Mouse (Mus musculus): ENCODE measurements around the gene Anapc10. TPM values are rescaled to one million over a fixed set of nuclear protein-coding genes. Genes with fewer than 3 reads are reported as not detected.
"Not testable (repeated sequence)": the region's sequence is repeated elsewhere in the genome, so short reads cannot be mapped to it uniquely, and the experiment has no call there.

Anapc10 gene
- total RNA-seq (2021) = 10 to 100 TPM in 1 of 2 experiments, 1 to 10 TPM in 1; 7.0 to 10.2 TPM
- long read RNA-seq, experiment 1, transcript Anapc10-201 (5 exons, 2,801 nt) = major isoform, 7 of 10 reads
- long read RNA-seq, experiment 1, partial matches to known transcripts = 0 of 10 reads
- long read RNA-seq, experiment 1, other reads (novel, unspliced or antisense) = 3 of 10 reads
- long read RNA-seq, experiment 2, full-length matches to known transcripts = 5 of 16 reads
- long read RNA-seq, experiment 2, partial matches to known transcripts = 1 of 16 reads
- long read RNA-seq, experiment 2, other reads (novel, unspliced or antisense) = 10 of 16 reads

DNA sequence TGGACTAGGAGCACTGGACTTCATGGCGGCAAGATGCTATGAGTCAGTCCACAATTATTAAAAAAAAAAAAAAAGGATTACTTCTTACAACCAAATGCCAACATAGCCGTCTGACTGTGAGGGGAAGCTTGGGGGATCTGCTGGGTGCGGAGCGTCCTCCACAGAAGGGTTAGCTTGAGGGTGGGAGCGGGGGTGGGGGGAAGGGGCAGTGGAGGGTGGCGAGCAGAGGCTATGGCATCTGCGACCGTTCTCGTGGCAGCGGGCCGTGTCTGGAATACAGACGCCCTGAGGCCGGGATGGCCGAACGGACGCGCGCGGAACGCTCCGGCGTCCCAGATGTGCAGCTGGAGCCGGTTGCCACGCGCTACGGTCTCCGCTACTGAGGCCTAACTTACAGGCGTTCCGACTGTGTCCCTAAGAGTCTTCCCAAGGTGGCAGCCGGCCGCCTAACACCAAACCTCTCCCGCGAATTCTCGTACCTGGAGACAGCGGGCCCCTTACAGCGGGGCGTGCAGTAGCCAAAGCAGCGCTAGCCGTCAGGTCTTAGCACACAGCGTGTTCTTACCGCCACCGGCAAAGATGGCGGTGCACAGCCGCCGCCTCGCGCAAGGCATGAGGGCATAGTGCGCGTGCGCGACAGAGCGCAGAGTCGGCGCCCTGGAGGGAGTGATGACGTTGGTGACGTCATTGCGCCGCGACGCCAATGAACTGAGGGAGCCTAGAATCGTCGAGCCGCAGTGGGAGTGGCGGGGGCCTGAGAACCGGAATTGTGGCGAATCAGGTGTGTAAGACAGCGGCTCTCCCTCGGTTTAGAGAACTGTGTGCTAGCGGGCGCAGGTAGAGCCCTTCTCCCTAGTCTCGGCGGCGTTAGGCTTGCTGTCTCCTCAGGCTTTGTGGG lies at the start of gene Anapc10, which contains the start of gene Abce1:
Anapc10 (plus strand) TSS at position 757 of the 898 bp plus-strand sequence.
Abce1 (minus strand) TSS at position 677 of the 898 bp plus-strand sequence.
- DNase-seq (ENCODE audit: low spot score in 2 of 2) = peak; percentile 97 to 99
- TF ChIP-seq CTCF (conservative IDR thresholded peaks at IDR 0.05) = no peak
- Histone ChIP-seq H3K27ac (peak within 1 kb of the TSS; percentile 95), H3K4me3 (peak within 1 kb of the TSS; percentile 91)

DNA sequence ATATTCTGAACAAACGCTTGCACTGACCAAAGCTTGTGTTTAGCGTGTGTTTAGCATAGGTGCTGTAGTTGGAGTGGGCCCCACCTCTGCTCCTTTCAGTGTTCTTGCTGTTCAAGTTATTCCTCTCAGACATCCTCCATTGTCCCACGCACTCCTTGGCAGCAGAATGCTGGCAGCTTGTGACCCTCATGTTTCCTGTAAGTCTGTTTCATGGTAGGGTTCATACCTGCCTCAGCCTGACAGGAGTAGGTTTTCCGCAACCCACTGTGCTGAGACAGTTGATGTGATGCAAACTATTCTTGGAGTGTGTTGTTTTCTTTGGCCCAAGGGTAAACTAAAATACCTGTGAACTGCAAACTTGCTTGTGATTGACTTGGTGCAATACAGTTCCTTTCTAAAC lies 35.2 kb upstream of the Anapc10 start:
- no peak for TF ChIP-seq CTCF (conservative IDR thresholded peaks at IDR 0.05)
- H3K27ac ChIP-seq = no peak overlapping the region
- no peak overlapping the region for H3K4me3 ChIP-seq
- DNase-seq (ENCODE audit: low spot score in 2 of 2) = no peak

DNA sequence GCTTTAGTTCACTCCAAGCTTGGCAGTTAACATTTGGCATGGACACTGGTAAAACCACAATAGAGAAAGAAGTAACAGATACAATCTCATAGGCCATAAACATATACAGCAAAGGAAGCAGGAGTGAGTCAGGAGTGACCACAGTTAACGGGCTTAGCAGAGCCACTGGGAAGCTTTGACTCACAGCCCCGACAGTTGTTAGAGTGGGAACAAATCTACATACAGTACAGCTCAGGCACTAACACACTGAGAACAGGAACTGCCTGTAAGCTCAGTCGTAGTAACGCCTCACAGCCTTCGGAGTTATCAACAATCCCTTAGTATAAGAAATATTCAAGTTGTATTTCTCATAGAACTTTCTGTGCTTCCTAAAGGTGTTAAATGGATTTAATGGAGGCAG lies 32.6 kb upstream of the Anapc10 start:
- Histone ChIP-seq H3K4me3 (no peak overlapping the region), H3K27ac (no peak overlapping the region)
- no peak for DNase-seq (ENCODE audit: low spot score in 2 of 2)
- no peak for TF ChIP-seq CTCF (conservative IDR thresholded peaks at IDR 0.05)

DNA sequence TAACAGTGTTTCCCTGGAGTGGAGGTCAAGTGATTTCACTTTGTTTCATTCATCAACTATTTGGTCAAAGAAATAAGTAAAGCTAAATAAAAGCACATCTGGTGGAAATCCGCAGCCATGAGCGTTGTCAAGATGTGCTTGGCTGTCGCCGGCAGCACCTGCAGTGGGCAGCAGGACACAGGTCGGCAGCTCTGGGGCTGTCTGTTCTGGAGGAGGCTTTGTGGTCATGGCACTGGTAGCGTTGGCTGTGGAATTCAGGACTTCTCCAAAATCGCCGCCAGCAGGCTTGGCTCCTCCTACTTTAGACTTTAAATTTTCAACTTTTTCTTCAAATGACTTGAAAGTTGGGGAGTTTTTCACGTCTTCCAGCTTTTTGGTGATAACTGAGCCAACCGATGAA lies 31.5 kb upstream of the Anapc10 start:
- not testable (repeated sequence) for H3K27ac ChIP-seq; DNase-seq (ENCODE audit: low spot score in 2 of 2)
- H3K4me3 ChIP-seq = peak overlapping the region; percentile 52

DNA sequence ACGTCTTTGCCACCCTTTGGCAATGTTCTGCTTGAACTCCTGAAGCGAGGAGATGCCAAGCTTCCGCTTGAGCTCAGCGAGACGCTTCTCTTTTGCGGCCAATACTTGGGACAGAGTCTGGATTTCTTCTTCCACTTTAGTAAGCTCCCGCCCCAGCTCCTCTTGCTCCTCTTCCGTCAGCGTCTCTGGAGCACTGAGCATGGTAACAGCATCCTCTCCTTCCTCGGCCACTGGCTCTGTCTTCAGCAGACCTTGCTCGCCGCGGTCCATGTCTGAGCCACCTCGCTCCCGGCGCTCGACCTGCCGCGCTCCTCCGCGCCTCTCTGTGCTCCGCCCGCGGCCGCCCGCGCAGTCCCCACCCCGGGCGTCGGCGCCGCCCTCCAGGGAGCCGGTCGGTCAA lies 31.1 kb upstream of the Anapc10 start:
- no peak overlapping the region for H3K27ac ChIP-seq
- peak overlapping the region; percentile 52 for H3K4me3 ChIP-seq
- peak in 1 of 2 experiments; percentile 13 for DNase-seq (ENCODE audit: low spot score in 2 of 2)
- no peak for TF ChIP-seq CTCF (conservative IDR thresholded peaks at IDR 0.05)

DNA sequence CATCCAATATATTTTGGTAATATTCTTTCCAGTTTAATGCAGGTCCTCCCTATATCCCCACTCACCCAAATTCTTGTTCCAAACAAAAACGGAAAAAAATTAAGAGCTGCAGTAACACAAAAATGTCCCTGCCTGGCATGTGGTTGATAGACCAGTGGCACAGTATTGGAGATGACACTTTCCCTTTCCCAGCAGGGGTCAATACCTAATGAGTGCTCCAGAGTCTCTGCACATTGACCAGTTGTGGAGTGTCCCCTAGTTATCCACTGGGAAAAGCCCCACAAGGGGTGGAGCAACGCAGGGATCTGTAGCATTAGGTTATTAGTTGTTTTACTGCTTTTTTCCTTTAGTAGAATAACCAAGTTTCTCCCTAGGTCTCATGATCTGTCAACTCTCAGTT lies 30.7 kb upstream of the Anapc10 start:
- TF ChIP-seq CTCF (conservative IDR thresholded peaks at IDR 0.05) = no peak
- DNase-seq (ENCODE audit: low spot score in 2 of 2) = no peak
- H3K27ac ChIP-seq = no peak overlapping the region
- peak overlapping the region; percentile 52 for H3K4me3 ChIP-seq

DNA sequence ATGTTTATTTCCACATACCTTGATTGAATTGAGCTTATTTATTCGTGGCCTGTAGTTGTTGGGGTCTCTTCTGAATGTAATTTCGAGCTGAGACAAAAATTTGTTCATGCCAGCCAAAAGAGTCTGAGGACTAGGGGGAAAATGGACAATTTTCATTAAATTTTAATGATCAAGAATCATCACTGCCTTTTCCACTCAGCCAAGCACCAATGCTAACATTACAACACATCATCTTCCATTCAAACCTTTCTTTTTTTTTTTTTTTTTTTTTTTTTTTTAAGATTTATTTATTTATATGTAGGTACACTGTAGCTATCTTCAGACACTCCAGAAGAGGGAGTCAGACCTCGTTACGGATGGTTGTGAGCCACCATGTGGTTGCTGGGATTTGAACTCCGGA lies 25.7 kb upstream of the Anapc10 start:
- not testable (repeated sequence) for H3K27ac ChIP-seq; H3K4me3 ChIP-seq; DNase-seq (ENCODE audit: low spot score in 2 of 2)

DNA sequence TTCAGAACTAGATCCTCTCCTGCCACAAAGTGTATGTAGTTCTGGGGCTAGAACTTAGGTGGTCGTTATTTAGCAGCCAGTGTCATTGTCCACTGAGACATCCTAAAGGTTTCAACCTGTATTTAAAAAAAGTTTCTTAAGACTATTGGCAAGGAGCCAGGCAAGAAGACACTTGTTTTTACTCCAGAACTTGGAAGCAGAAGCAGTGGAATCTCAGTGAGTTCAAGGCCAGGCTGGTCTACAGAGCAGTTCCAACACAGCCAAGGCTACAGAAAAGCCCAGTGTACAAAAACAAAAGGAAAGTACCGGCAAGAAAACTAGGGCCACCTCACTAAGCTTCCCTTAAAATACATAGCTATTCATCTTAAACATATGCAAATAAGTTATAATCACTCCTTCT lies 19.1 kb upstream of the Anapc10 start:
- Histone ChIP-seq H3K4me3 (no peak overlapping the region), H3K27ac (no peak overlapping the region)
- no peak for DNase-seq (ENCODE audit: low spot score in 2 of 2)
- TF ChIP-seq CTCF (conservative IDR thresholded peaks at IDR 0.05) = no peak

DNA sequence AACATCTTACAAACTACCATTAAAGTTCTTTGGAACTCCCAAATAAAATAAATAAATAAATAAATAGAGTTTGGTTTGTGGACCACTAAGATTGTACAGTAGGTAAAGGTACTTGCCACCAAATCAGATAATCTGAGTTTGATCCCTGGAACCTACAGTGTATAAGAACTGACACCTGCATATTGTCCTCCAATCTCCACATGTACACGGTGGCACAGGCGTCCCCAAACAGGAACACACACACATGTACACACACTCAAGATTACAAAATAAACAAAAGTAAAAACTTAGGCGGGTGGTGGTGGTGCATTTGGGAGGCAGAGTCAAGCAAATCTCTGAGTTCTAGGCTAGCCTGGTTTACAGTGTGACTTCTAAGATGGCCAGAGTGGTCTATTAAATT lies 4.9 kb upstream of the Anapc10 start:
- Histone ChIP-seq H3K27ac (no peak overlapping the region), H3K4me3 (no peak overlapping the region)
- no peak for DNase-seq (ENCODE audit: low spot score in 2 of 2)
- no peak for TF ChIP-seq CTCF (conservative IDR thresholded peaks at IDR 0.05)

DNA sequence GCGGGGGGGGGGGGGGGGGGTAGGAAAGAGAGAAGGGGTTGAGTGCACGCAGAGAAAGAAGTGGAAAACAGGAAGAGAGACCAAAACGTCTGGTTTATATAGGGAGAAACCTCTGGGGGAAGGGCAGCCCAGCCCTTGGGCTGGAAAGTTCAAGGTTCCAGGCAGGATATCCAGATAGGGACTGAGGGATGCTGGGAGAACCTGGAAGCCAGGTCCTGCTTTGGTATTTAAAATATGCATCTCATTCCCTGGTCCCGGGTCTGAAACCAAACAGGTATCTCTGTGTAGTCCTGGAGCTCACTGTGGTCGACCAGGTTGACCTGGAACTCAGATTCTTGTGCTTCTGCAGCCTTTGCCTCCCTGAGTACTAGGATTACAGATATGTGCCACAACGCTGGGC lies 1.1 kb downstream of the Anapc10 start:
- H3K27ac ChIP-seq = no peak overlapping the region
- no peak overlapping the region for H3K4me3 ChIP-seq
- TF ChIP-seq CTCF (conservative IDR thresholded peaks at IDR 0.05) = no peak
- no peak for DNase-seq (ENCODE audit: low spot score in 2 of 2)

DNA sequence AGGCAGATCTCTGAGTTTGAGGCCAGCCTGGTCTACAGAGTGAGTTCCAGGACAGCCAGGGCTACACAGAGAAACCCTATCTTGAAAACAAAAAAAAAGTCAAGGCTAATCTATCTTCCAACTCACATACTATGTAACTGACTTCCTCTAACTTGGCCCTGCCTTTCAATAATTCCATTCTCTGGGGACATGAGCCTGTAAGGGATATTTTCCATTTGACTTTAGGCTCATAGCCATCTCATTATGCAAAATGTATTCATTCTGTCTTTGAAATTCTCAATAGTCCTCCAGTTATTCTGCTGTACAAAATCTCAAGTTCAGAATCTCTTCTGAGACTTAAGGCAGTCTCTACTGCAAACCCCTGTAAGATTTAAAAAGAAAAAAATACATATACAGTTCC lies 9.9 kb downstream of the Anapc10 start:
- no peak overlapping the region for H3K4me3 ChIP-seq
- DNase-seq (ENCODE audit: low spot score in 2 of 2) = no peak
- no peak for TF ChIP-seq CTCF (conservative IDR thresholded peaks at IDR 0.05)
- no peak overlapping the region for H3K27ac ChIP-seq

DNA sequence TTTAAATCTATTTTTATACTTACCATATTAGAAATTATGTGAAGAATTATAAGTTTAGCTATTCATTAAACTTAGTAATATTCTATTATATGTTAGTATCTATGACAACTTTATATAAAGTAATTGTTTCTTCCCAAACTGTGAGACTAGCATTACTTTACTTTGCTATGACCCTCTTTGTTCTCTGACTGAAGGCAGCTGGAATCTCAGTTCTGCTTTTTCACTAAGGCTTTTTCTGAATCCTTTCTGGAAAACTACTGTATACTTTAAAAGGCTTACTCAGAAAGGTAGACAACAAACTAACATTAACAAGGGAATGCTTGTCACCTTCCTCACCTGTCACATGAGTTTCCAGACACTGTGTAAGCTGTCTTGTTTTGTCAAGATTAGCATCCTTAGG lies 11.7 kb downstream of the Anapc10 start:
- no peak for DNase-seq (ENCODE audit: low spot score in 2 of 2)
- no peak overlapping the region for H3K27ac ChIP-seq
- TF ChIP-seq CTCF (conservative IDR thresholded peaks at IDR 0.05) = no peak
- H3K4me3 ChIP-seq = no peak overlapping the region

DNA sequence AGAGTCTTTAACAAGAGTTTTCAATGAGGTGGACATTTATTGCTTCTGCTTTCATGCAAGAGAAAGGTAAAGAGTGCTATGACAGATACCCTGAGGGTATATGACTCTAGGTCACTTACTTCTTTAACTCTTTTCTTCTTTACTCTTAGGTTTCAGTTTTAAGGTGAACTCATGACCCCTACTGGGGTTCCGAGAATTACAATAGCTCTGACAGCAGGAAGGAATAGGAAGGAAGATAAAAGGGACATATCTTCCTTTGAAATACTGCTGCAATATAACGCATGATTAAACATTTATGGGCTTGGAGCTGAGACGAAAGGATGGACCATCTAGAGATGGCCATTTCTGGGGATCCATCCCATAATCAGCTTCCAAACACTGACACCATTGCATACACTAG lies 13.0 kb downstream of the Anapc10 start:
- Histone ChIP-seq H3K27ac (no peak overlapping the region), H3K4me3 (no peak overlapping the region)
- TF ChIP-seq CTCF (conservative IDR thresholded peaks at IDR 0.05) = no peak
- DNase-seq (ENCODE audit: low spot score in 2 of 2) = no peak

DNA sequence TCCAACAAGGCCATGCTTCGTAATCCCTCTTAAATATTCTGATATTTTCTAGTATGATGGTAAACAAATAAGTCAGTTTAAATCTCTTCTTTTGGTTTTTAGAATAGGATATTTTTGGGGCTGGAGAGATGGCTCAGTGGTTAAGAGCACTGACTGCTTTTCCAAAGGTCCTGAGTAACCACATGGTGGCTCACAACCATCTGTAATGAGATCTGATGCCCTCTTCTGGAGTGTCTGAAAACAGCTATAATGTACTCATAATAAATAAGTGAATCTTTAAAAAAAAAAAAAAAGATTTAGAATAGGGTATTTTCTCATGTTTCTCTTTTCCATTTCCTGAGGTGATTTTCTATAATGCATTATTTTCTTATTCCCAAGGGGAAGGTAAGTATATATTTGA lies 16.3 kb downstream of the Anapc10 start:
- Histone ChIP-seq H3K27ac (no peak overlapping the region), H3K4me3 (no peak overlapping the region)
- TF ChIP-seq CTCF (conservative IDR thresholded peaks at IDR 0.05) = peak; percentile 70
- DNase-seq (ENCODE audit: low spot score in 2 of 2) = no peak

All from layer of hippocampus, adult 2 months (tissue).